Comparison of ENCODE assay signal across 17 mouse cellular contexts in the genomic region with DNA sequence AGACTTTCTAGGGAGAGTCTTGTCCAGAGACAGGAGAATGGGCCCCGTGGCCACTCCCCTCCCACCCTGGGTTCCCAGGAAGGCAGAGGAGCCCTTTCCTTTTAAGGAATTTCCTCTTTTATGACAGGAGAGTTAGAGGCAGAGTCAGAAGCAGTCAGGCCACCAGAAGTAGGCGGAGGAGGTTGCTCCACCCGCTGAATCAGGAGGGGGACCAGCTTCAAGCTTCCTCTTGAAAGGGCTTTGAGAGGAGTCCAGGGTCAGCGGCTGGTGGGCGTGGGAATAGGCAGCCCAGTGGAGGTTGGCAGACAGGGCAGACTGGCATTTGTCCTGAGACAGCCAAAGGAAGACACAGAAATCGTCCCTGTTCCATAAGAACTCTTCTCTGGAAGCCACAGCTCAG. TPM values are rescaled to one million over a fixed set of nuclear protein-coding genes. Genes with fewer than 3 reads are reported as not detected.
DNase-seq lines count a peak whose midpoint lies in the region; ATAC-seq lines count a peak whose summit lies in the region.
"Had no signal": no experiment of that assay in that cellular context is flagged by ENCODE, and none has a peak within 500 bp of the region (broad histone marks: within the 10 kb centered on the region; RNA-seq: fewer than 3 reads in every experiment).

No protein-coding gene starts in this region.

- H3K9me3 ChIP-seq in intestine, embryonic 15.5 days: no peaks in the 10 kb centered on the region
- H3K9me3 ChIP-seq in midbrain, embryonic 14.5 days (ENCODE audit: control insufficient read depth, low read length): no peaks in the 10 kb centered on the region
- H3K9me3 ChIP-seq: embryonic facial prominence, embryonic 13.5 days; forebrain, embryonic 10.5 days; heart, embryonic 10.5 days had no signal

- no peak overlapping the region for H3K9ac ChIP-seq in intestine, embryonic 15.5 days
- H3K9ac ChIP-seq in midbrain, embryonic 14.5 days (replicated peaks; ENCODE audit: low read length): no peak overlapping the region
- H3K9ac ChIP-seq: embryonic facial prominence, embryonic 13.5 days; liver, embryonic 14.5 days had no signal

- peak; percentile 53; the same call in 1 of the 2 replicates for ATAC-seq in intestine, embryonic 15.5 days
- no peak for ATAC-seq in midbrain, embryonic 14.5 days (ENCODE audit: low FRiP score, low TSS enrichment)
- ATAC-seq: hindbrain, embryonic 16.5 days had no signal

- no peak overlapping the region for H3K27ac ChIP-seq in intestine, embryonic 15.5 days
- no peak overlapping the region for H3K27ac ChIP-seq in midbrain, embryonic 14.5 days (replicated peaks; ENCODE audit: low read depth, low read length)
- H3K27ac ChIP-seq: embryonic facial prominence, embryonic 13.5 days; forebrain, embryonic 10.5 days; heart, embryonic 10.5 days; liver, embryonic 14.5 days had no signal

- H3K4me2 ChIP-seq in intestine, embryonic 15.5 days (replicated peaks): no peak overlapping the region
- H3K4me2 ChIP-seq in midbrain, embryonic 14.5 days (ENCODE audit: low read length): no peak overlapping the region
- H3K4me2 ChIP-seq: embryonic facial prominence, embryonic 13.5 days; midbrain, embryonic 11.5 days had no signal

- H3K36me3 ChIP-seq in intestine, embryonic 15.5 days: no peaks in the 10 kb centered on the region
- no peaks in the 10 kb centered on the region for H3K36me3 ChIP-seq in midbrain, embryonic 14.5 days (ENCODE audit: control insufficient read depth, insufficient read depth, low read length)
- H3K36me3 ChIP-seq: embryonic facial prominence, embryonic 13.5 days; forebrain, embryonic 10.5 days; heart, embryonic 10.5 days had no signal

- no peak overlapping the region for H3K4me3 ChIP-seq in intestine, embryonic 15.5 days (replicated peaks)
- H3K4me3 ChIP-seq in midbrain, embryonic 14.5 days (replicated peaks; ENCODE audit: low read depth, low read length): no peak overlapping the region
- H3K4me3 ChIP-seq: embryonic facial prominence, embryonic 13.5 days; forebrain, embryonic 10.5 days; heart, embryonic 10.5 days had no signal

- DNase-seq in 3134 (ENCODE audit: extremely low read depth, insufficient read length, low spot score) (peak; percentile 28), 3T3-L1 (ENCODE audit: low read depth, low spot score) (peak; percentile 26)
- DNase-seq in lung, postnatal 4 days: peak; percentile 48 to 49
- no peak for DNase-seq in gastrocnemius, postnatal 25 days
- DNase-seq in gastrocnemius, postnatal 36 days: no peak
- DNase-seq in midbrain, embryonic 14.5 days: no peak
- DNase-seq: cerebellum, adult 18-20 months; gastrocnemius, postnatal 10 days; right cerebral cortex, postnatal 14 days had no signal

- 30% methylated on average over 6 of the region's 6 CpGs for WGBS in intestine, embryonic 15.5 days
- 56% methylated on average over 6 of the region's 6 CpGs for WGBS in midbrain, embryonic 14.5 days

- no peaks in the 10 kb centered on the region for H3K27me3 ChIP-seq in intestine, embryonic 15.5 days (replicated peaks)
- H3K27me3 ChIP-seq in midbrain, embryonic 14.5 days (ENCODE audit: control insufficient read depth, insufficient read depth, low read length): no peaks in the 10 kb centered on the region
- H3K27me3 ChIP-seq: embryonic facial prominence, embryonic 13.5 days had no signal

- peaks cover 5% of the 10 kb centered on the region; the same call in 1 of the 2 replicates for H3K4me1 ChIP-seq in intestine, embryonic 15.5 days (replicated peaks)
- no peaks in the 10 kb centered on the region for H3K4me1 ChIP-seq in midbrain, embryonic 14.5 days (ENCODE audit: control insufficient read depth, insufficient read depth, low read length)

- intact Hi-C loops in gastrocnemius, postnatal 36 days (cut with DNase I): no loop called here

RNA-seq across cellular contexts. Expression of a gene that starts 4.8 kb away (rescaled TPM):
- polyA plus RNA-seq in intestine, embryonic 15.5 days (2015; fragmentation: Nextera tagmentation; extraction: Ambion mirVana): 1.3 and 1.7 TPM in 2 replicates
- not detected for total RNA-seq in gastrocnemius, postnatal 25 days (2021)
- total RNA-seq in gastrocnemius, postnatal 36 days (2021): under 1 TPM; 0.10 TPM
- polyA plus RNA-seq in midbrain, embryonic 14.5 days (2014; fragmentation: Nextera tagmentation; extraction: Ambion mirVana): not detected in 2 replicates
- total RNA-seq: common myeloid progenitor, adult 5-6 weeks had no signal
- polyA plus RNA-seq: hindbrain, embryonic 16.5 days had no signal

Comparison
In these comparisons a context has a peak if more than half of its experiments do, and no peak if none do; other contexts are left out.
1. DNase-seq: peak in 3134 (single experiment), 3T3-L1 (single experiment) and lung, postnatal 4 days (2 of 2); none in gastrocnemius, postnatal 25 days (single experiment), gastrocnemius, postnatal 36 days (0 of 2) and midbrain, embryonic 14.5 days (single experiment).